Mouse (Mus musculus): ENCODE results near the gene Lpar1. TPM values are rescaled to one million over a fixed set of nuclear protein-coding genes. Genes with fewer than 3 reads are reported as not detected.

Gene Lpar1
- 9.2 TPM for polyA plus RNA-seq (2014; fragmentation: Illumina TruSeq; extraction: RNeasy Lipid Tissue Mini Kit (QIAGEN cat#74804); ENCODE audit: insufficient read depth, low read depth, low replicate concordance)

DNA sequence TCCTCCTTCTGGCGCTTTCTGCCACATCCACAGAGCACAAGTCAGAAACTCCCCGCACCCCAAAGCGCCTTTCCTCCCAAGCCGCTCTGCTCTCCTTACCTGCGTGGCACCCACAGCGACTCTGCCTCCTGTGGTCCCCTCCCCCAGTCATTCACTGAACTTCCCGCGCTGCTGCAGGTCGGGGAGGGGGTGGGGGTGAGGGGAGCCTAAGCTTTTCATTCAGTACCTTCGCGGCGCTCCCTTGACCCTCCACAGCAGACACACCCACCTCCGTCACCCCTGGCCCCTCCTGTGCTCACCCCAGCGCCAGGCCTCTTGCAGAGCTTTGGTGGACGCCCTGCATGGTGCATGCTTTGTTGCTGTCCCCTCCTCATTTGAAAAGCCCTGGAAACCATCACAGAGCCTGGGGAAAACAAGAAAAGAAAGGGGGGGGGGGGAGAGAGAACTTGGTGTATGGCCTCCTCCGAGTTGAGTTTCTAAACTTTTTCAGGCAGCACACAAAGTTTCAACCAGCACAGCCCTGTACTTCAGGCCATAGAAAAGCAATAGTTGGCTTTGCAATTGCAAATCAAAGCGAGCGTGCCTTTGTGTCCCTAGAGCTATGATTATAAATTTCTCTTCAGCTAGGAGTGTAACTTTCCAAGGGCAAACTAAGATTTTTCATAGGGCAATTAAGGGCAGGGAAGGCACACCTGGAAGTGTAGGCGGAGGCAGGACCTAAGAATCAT is at the start of gene Lpar1:
TSS of gene Lpar1 (minus strand) at position 268 of the 728 bp plus-strand sequence.

Other genes with a start within 250 kb of the Lpar1 start
- not detected for gene Olfr267, start 233.8 kb upstream of the Lpar1 start, polyA plus RNA-seq (2014; fragmentation: Illumina TruSeq; extraction: RNeasy Lipid Tissue Mini Kit (QIAGEN cat#74804); ENCODE audit: insufficient read depth, low read depth, low replicate concordance)